In the genomic region with DNA sequence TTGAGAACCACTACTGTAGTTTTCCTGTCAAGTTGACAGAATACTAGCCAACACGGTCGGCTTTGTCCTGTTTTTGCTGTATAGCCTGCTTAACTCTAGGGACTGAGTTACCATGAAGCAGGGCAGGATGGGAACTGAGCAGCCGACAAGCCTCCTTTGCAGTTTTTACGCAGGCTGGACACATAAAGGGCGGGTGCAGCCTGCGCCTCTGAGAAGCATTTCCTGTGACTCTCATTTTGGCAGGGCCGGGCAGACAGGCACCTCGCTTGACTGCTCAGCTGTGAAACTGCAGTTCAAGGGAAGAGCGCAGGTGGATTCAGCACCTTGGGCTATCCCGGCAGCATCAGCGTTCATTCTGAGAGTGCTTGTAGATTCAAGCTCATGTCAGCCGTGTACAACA, we compare ENCODE assay signal across 9 mouse cellular contexts. TPM values are rescaled to one million over a fixed set of nuclear protein-coding genes. Genes with fewer than 3 reads are reported as not detected.
DNase-seq lines count a peak whose midpoint lies in the region; ATAC-seq and TF ChIP-seq lines count a peak whose summit lies in the region.
"Had no signal": no experiment of that assay in that cellular context is flagged by ENCODE, and none has a peak within 500 bp of the region (broad histone marks: within the 10 kb centered on the region; RNA-seq: fewer than 3 reads in every experiment).

No protein-coding gene starts in this region.

- H3K4me3 ChIP-seq in heart, embryonic 11.5 days (ENCODE audit: low read depth, low read length), result no peak overlapping the region
- H3K4me3 ChIP-seq: megakaryocyte, embryonic 14.5 days had no signal

- H3K4me2 ChIP-seq in heart, embryonic 11.5 days, result no peak overlapping the region

- TF ChIP-seq POLR2A in brain, embryonic 14.5 days (IDR thresholded peaks at IDR 0.05; ENCODE audit: borderline replicate concordance, extremely low read depth, insufficient read depth, insufficient read length, poor library complexity, severe bottlenecking), result no peak

- no peak for TF ChIP-seq CTCF in brain, embryonic 14.5 days (IDR thresholded peaks at IDR 0.05; ENCODE audit: borderline replicate concordance, extremely low read depth, insufficient read depth, insufficient read length)

- no peaks in the 10 kb centered on the region for H3K27me3 ChIP-seq in heart, embryonic 11.5 days (ENCODE audit: control insufficient read depth, insufficient read depth, low read length)

- ATAC-seq in heart, embryonic 11.5 days (replicated peaks; ENCODE audit: insufficient number of reproducible peaks, low FRiP score, low TSS enrichment), result no peak

- H3K4me1 ChIP-seq in heart, embryonic 11.5 days (ENCODE audit: control insufficient read depth, insufficient read depth, low read length), result peaks cover 37% of the 10 kb centered on the region

- no peak overlapping the region for H3K9ac ChIP-seq in heart, embryonic 11.5 days (ENCODE audit: low read depth, low read length)

- DNase-seq in heart, adult 11 months, result peak; percentile 97
- peak; percentile 24 for DNase-seq in brain, embryonic 14.5 days (ENCODE audit: low read depth)
- peak; percentile 85 for DNase-seq in kidney, adult 18-20 months
- DNase-seq in retina, embryonic 14.5 days (ENCODE audit: low spot score), result peak; percentile 29
- DNase-seq in frontal cortex, postnatal 14 days (ENCODE audit: low spot score in 2 of 2), result no peak
- no peak for DNase-seq in gastrocnemius, postnatal 10 days
- no peak for DNase-seq in ovary, postnatal 10 days (ENCODE audit: low spot score)

- no peaks in the 10 kb centered on the region for H3K9me3 ChIP-seq in heart, embryonic 11.5 days (replicated peaks; ENCODE audit: control insufficient read depth, low read length)
- H3K9me3 ChIP-seq: megakaryocyte, embryonic 14.5 days had no signal

- H3K36me3 ChIP-seq in heart, embryonic 11.5 days (ENCODE audit: control insufficient read depth, insufficient read depth, low read length), result no peaks in the 10 kb centered on the region

- no peak overlapping the region for H3K27ac ChIP-seq in heart, embryonic 11.5 days (ENCODE audit: low read depth, low read length)

- 65% methylated on average over 12 of the region's 12 CpGs for WGBS in heart, embryonic 11.5 days (ENCODE audit: insufficient replicate concordance)

RNA-seq across cellular contexts. Expression of gene Akap2, which starts 35.9 kb away (rescaled TPM):
- polyA plus RNA-seq in heart, embryonic 11.5 days (2014; fragmentation: Nextera tagmentation; extraction: Ambion mirVana), result 43.4 and 45.9 TPM in 2 replicates
- polyA plus RNA-seq in brain, embryonic 14.5 days (2012; rRNA removed), result 9.2 and 14.5 TPM in 2 replicates
- total RNA-seq in gastrocnemius, postnatal 10 days (2021), result 10 to 100 TPM; 35.9 to 43.1 TPM

Comparison
In these comparisons a context has a peak if more than half of its experiments do, and no peak if none do; other contexts are left out.
1. DNase-seq: peak in heart, adult 11 months (single experiment), brain, embryonic 14.5 days (single experiment), kidney, adult 18-20 months (single experiment) and retina, embryonic 14.5 days (single experiment); none in frontal cortex, postnatal 14 days (0 of 2), gastrocnemius, postnatal 10 days (single experiment) and ovary, postnatal 10 days (single experiment).